Mouse (Mus musculus): ENCODE data around the gene Wdpcp.

GRCm38 (mm10) chr11:21697642-21698041 is 125.6 kb downstream of the Wdpcp start:
- TF ChIP-seq CTCF (IDR thresholded peaks at IDR 0.05; ENCODE audit: low read depth) (no peak), EP300 (IDR thresholded peaks at IDR 0.05; ENCODE audit: low read depth) (no peak)
